Mouse (Mus musculus): ENCODE data around the gene Ankfn1. TPM values are rescaled to one million over a fixed set of nuclear protein-coding genes. Genes with fewer than 3 reads are reported as not detected.

Gene Ankfn1
- polyA plus RNA-seq, 1 experiment from 2014 or later, result 0.06 TPM

Other genes with a start within 250 kb of the Ankfn1 start
- 24.5 and 25.4 TPM in 2 replicates for gene Pctp, start 225.2 kb upstream of the Ankfn1 start, polyA plus RNA-seq (2015; fragmentation: Nextera tagmentation; extraction: Ambion mirVana)

All from intestine, embryonic 16.5 days (tissue).